Mouse (Mus musculus) neural tube, embryonic 12.5 days (tissue): ENCODE measurements around the gene Wdr61. TPM values are rescaled to one million over a fixed set of nuclear protein-coding genes. Genes with fewer than 3 reads are reported as not detected.

Source experiments
- ATAC-seq: fragments of 200-750 bp; cut with Nextera tagmentation; 2 replicates; pipeline ENCODE4 v1.8.0; 2017; ENCODE audit warnings: low read depth, mild to moderate bottlenecking, moderate TSS enrichment, moderate library complexity; ENCODE audit not compliant: low FRiP score
- H3K27ac ChIP-seq: fragments of 300-500 bp; sonication (generic); 2 replicates; pipeline ENCODE4 v1.5.1; 2016
- H3K27me3 ChIP-seq: fragments of 300-500 bp; sonication (generic); replicated peaks from 2 replicates; pipeline ENCODE4 v1.6.1; 2016; ENCODE audit warnings: mild to moderate bottlenecking
- H3K36me3 ChIP-seq: fragments of 300-500 bp; sonication (generic); 2 replicates; pipeline ENCODE4 v1.6.1; 2016; ENCODE audit warnings: mild to moderate bottlenecking
- H3K4me1 ChIP-seq: fragments of 300-500 bp; sonication (generic); 2 replicates; pipeline ENCODE4 v1.6.1; 2016
- H3K4me2 ChIP-seq: fragments of 300-500 bp; sonication (generic); replicated peaks from 2 replicates; pipeline ENCODE4 v1.6.1; 2016; ENCODE audit warnings: mild to moderate bottlenecking
- H3K4me3 ChIP-seq: fragments of 300-500 bp; sonication (generic); 2 replicates; pipeline ENCODE4 v1.5.1; 2016
- H3K9ac ChIP-seq: fragments of 300-500 bp; sonication (generic); 2 replicates; pipeline ENCODE4 v1.6.1; 2016; ENCODE audit warnings: mild to moderate bottlenecking
- H3K9me3 ChIP-seq: fragments of 300-500 bp; sonication (generic); 2 replicates; pipeline ENCODE4 v1.6.1; 2016; ENCODE audit warnings: mild to moderate bottlenecking
- WGBS: fragments of 180-500 bp; shearing (Covaris S2); methylation state at CpG from one replicate; pipeline ENCODE4 v1.1.7; 2016; 5-methylcytosine and 5-hydroxymethylcytosine counted together
- polyA plus RNA-seq: library from polyadenylated mRNA; unstranded; fragments of >200 nt; fragmentation: Nextera tagmentation; extraction: Ambion mirVana; gene quantifications from 2 replicates; pipeline ENCODE4 v1.2.1, GENCODE M21; 2016

The Wdr61 gene
- 114 TPM in 2 replicates for polyA plus RNA-seq

- Histone ChIP-seq H3K27me3 (no peaks in the 10 kb centered on the region), H3K27ac (no peak within 1 kb of the TSS), H3K9ac (peak within 1 kb of the TSS; percentile 63), H3K4me3 (peak within 1 kb of the TSS; percentile 69), H3K4me1 (peaks cover 7% of the 10 kb centered on the region; the same call in 1 of the 2 replicates), H3K36me3 (peaks cover 7% of the 10 kb centered on the region), H3K4me2 (peak within 1 kb of the TSS; percentile 69), H3K9me3 (no peaks in the 10 kb centered on the region)
- 2% methylated on average over 32 of the region's 32 CpGs for WGBS
- peak; percentile 94 for ATAC-seq
These were observed at the start of gene Wdr61 for GRCm38 (mm10) chr9:54733921-54734638. TSS of gene Wdr61 (minus strand) at chr9:54734519.

- Histone ChIP-seq H3K36me3 (no peaks in the 10 kb centered on the region), H3K4me3 (no peak overlapping the region), H3K27ac (no peak overlapping the region), H3K27me3 (no peaks in the 10 kb centered on the region), H3K4me1 (peaks cover 4% of the 10 kb centered on the region; the same call in 1 of the 2 replicates), H3K4me2 (no peak overlapping the region), H3K9me3 (no peaks in the 10 kb centered on the region), H3K9ac (no peak overlapping the region)
- no peak for ATAC-seq
- 75% methylated on average over 3 of the region's 3 CpGs for WGBS
These were observed 49.7 kb upstream of the Wdr61 start for GRCm38 (mm10) chr9:54784003-54784402.

- no peaks in the 10 kb centered on the region for H3K36me3 ChIP-seq
- 59% methylated on average over 15 of the region's 15 CpGs for WGBS
- no peaks in the 10 kb centered on the region for H3K4me1 ChIP-seq
- H3K9me3 ChIP-seq = no peaks in the 10 kb centered on the region
- no peak for ATAC-seq
- no peaks in the 10 kb centered on the region for H3K27me3 ChIP-seq
- no peak overlapping the region for H3K9ac ChIP-seq
- H3K4me2 ChIP-seq = no peak overlapping the region
- no peak overlapping the region for H3K27ac ChIP-seq
- no peak overlapping the region for H3K4me3 ChIP-seq
These were observed 48.2 kb upstream of the Wdr61 start for GRCm38 (mm10) chr9:54782504-54782903.

GRCm38 (mm10) chr9:54779280-54779679 is 45.0 kb upstream of the Wdr61 start:
- H3K4me1 ChIP-seq = no peaks in the 10 kb centered on the region
- 85% methylated on average over 8 of the region's 8 CpGs for WGBS
- no peak for ATAC-seq

GRCm38 (mm10) chr9:54776451-54776982 is 42.2 kb upstream of the Wdr61 start:
- H3K9me3 ChIP-seq = no peaks in the 10 kb centered on the region
- 89% methylated on average over 13 of the region's 13 CpGs for WGBS
- H3K4me3 ChIP-seq = no peak overlapping the region
- no peak overlapping the region for H3K9ac ChIP-seq
- H3K4me2 ChIP-seq = no peak overlapping the region
- H3K27ac ChIP-seq = no peak overlapping the region
- H3K27me3 ChIP-seq = no peaks in the 10 kb centered on the region
- no peak for ATAC-seq
- peaks cover 11% of the 10 kb centered on the region; the same call in 1 of the 2 replicates for H3K4me1 ChIP-seq
- H3K36me3 ChIP-seq = no peaks in the 10 kb centered on the region

More at GRCm38 (mm10) chr9:54779280-54779679, 45.0 kb upstream of the Wdr61 start:
- Histone ChIP-seq H3K27me3 (no peaks in the 10 kb centered on the region), H3K9ac (no peak overlapping the region), H3K27ac (no peak overlapping the region), H3K4me3 (no peak overlapping the region), H3K4me2 (no peak overlapping the region), H3K9me3 (no peaks in the 10 kb centered on the region), H3K36me3 (no peaks in the 10 kb centered on the region)

- H3K27me3 ChIP-seq = peaks cover 8% of the 10 kb centered on the region
- no peaks in the 10 kb centered on the region for H3K9me3 ChIP-seq
- H3K36me3 ChIP-seq = no peaks in the 10 kb centered on the region
- WGBS = 26% methylated on average over 11 of the region's 11 CpGs
- ATAC-seq = no peak
- H3K4me2 ChIP-seq = peak overlapping the region; percentile 40
- H3K27ac ChIP-seq = 0 out of 2 replicates have a peak overlapping the region, but pooled peaks have one; percentile 15
- peaks cover 47% of the 10 kb centered on the region for H3K4me1 ChIP-seq
- no peak overlapping the region for H3K4me3 ChIP-seq
- H3K9ac ChIP-seq = 0 out of 2 replicates have a peak overlapping the region, but pooled peaks have one; percentile 13
These were observed 35.9 kb upstream of the Wdr61 start for GRCm38 (mm10) chr9:54770140-54770780.

- H3K27ac ChIP-seq = no peak overlapping the region
- peak overlapping the region; percentile 36 for H3K4me3 ChIP-seq
- H3K27me3 ChIP-seq = peaks cover 43% of the 10 kb centered on the region
- under 1% methylated on average over 41 of the region's 41 CpGs for WGBS
- H3K4me2 ChIP-seq = peak overlapping the region; percentile 76
- peak; percentile 27 for ATAC-seq
- no peaks in the 10 kb centered on the region for H3K36me3 ChIP-seq
- H3K9me3 ChIP-seq = no peaks in the 10 kb centered on the region
- H3K9ac ChIP-seq = peak overlapping the region; percentile 59
- H3K4me1 ChIP-seq = peaks cover 42% of the 10 kb centered on the region
These were observed 31.2 kb upstream of the Wdr61 start for GRCm38 (mm10) chr9:54765336-54766085.

GRCm38 (mm10) chr9:54764561-54765217 is 30.4 kb upstream of the Wdr61 start, which contains the start of gene Crabp1:
TSS of gene Crabp1 (plus strand) at chr9:54764748.
- H3K9ac ChIP-seq = peak within 1 kb of the TSS; percentile 59
- ATAC-seq = peak; percentile 42; the same call in 1 of the 2 replicates
- no peaks in the 10 kb centered on the region for H3K36me3 ChIP-seq
- H3K27ac ChIP-seq = no peak within 1 kb of the TSS
- WGBS = under 1% methylated on average over 45 of the region's 45 CpGs
- peaks cover 38% of the 10 kb centered on the region for H3K4me1 ChIP-seq
- peaks cover 43% of the 10 kb centered on the region for H3K27me3 ChIP-seq
- H3K4me2 ChIP-seq = peak within 1 kb of the TSS; percentile 76
- H3K4me3 ChIP-seq = peak within 1 kb of the TSS; percentile 36
- no peaks in the 10 kb centered on the region for H3K9me3 ChIP-seq

- Histone ChIP-seq H3K9me3 (no peaks in the 10 kb centered on the region), H3K4me3 (peak overlapping the region; percentile 36; the same call in 1 of the 2 replicates), H3K4me1 (peaks cover 38% of the 10 kb centered on the region), H3K36me3 (no peaks in the 10 kb centered on the region), H3K4me2 (peak overlapping the region; percentile 76), H3K27ac (no peak overlapping the region), H3K9ac (no peak overlapping the region), H3K27me3 (peaks cover 43% of the 10 kb centered on the region)
- ATAC-seq = no peak
- WGBS = 20% methylated on average over 12 of the region's 12 CpGs
These were observed 29.8 kb upstream of the Wdr61 start for GRCm38 (mm10) chr9:54764091-54764490.

- H3K9ac ChIP-seq = no peak overlapping the region
- WGBS = 19% methylated on average over 6 of the region's 6 CpGs
- peaks cover 29% of the 10 kb centered on the region for H3K27me3 ChIP-seq
- no peak overlapping the region for H3K27ac ChIP-seq
- no peak for ATAC-seq
- H3K9me3 ChIP-seq = no peaks in the 10 kb centered on the region
- no peaks in the 10 kb centered on the region for H3K36me3 ChIP-seq
- H3K4me1 ChIP-seq = peaks cover 14% of the 10 kb centered on the region
- no peak overlapping the region for H3K4me2 ChIP-seq
- H3K4me3 ChIP-seq = no peak overlapping the region
These were observed 25.3 kb upstream of the Wdr61 start for GRCm38 (mm10) chr9:54759592-54759991.

- H3K36me3 ChIP-seq = no peaks in the 10 kb centered on the region
- ATAC-seq = peak; percentile 17; the same call in 1 of the 2 replicates
- H3K4me2 ChIP-seq = peak overlapping the region; percentile 38
- H3K27ac ChIP-seq = no peak overlapping the region
- no peaks in the 10 kb centered on the region for H3K9me3 ChIP-seq
- no peak overlapping the region for H3K4me3 ChIP-seq
- WGBS = 12% methylated on average over 11 of the region's 11 CpGs
- H3K9ac ChIP-seq = no peak overlapping the region
- H3K27me3 ChIP-seq = peaks cover 6% of the 10 kb centered on the region
- peaks cover 22% of the 10 kb centered on the region for H3K4me1 ChIP-seq
These were observed 18.6 kb upstream of the Wdr61 start for GRCm38 (mm10) chr9:54752944-54753295.
